In the genomic region with DNA sequence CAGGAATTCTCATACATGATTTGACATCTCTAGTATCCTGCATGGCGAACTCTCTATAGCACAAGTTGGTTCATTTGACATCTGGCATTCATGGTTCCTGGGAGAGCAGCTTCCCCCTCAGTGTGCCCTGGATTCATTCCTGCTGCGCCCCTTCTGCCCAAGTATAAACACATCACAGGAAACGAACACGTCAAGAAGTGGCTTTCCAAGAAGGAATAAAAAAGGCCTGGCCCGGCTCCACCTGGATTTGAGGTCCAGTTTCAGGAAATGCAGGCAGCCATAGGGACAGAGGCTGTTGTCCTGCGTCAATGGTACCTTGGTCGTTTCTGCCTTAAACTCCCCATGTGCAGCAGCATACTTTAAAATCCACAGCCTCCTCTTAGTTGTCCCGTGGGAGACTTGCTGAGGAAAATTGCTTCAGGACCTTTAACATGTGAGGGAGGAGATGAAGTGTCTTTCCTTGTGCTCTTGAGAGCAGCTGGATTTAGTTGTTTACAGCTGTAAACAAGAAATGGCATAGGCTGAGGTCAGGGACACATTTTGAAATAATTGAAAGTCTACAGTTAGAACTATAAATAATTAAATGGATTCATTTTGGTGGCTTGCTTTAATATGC, we compare ENCODE assay signal across 8 mouse cellular contexts.
DNase-seq lines count a peak whose midpoint lies in the region; ATAC-seq lines count a peak whose summit lies in the region.

No protein-coding gene starts in this region.

- H3K4me2 ChIP-seq in kidney, embryonic 15.5 days, result peak overlapping the region; percentile 62; the same call in 1 of the 2 replicates
- peak overlapping the region; percentile 2; the same call in 1 of the 2 replicates for H3K4me2 ChIP-seq in forebrain, embryonic 13.5 days

- H3K4me3 ChIP-seq in kidney, embryonic 15.5 days (replicated peaks), result no peak overlapping the region
- no peak overlapping the region for H3K4me3 ChIP-seq in embryonic facial prominence, embryonic 10.5 days
- no peak overlapping the region for H3K4me3 ChIP-seq in forebrain, embryonic 13.5 days

- WGBS in kidney, embryonic 15.5 days, result 42% methylated on average over 8 of the region's 8 CpGs
- WGBS in embryonic facial prominence, embryonic 10.5 days, result 24% methylated on average over 8 of the region's 8 CpGs
- WGBS in forebrain, embryonic 13.5 days, result 28% methylated on average over 8 of the region's 8 CpGs

- peaks cover 17% of the 10 kb centered on the region for H3K4me1 ChIP-seq in kidney, embryonic 15.5 days
- H3K4me1 ChIP-seq in embryonic facial prominence, embryonic 10.5 days, result peaks cover 22% of the 10 kb centered on the region
- peaks cover 29% of the 10 kb centered on the region for H3K4me1 ChIP-seq in forebrain, embryonic 13.5 days

- no peaks in the 10 kb centered on the region for H3K9me3 ChIP-seq in kidney, embryonic 15.5 days (replicated peaks)
- H3K9me3 ChIP-seq in embryonic facial prominence, embryonic 10.5 days, result no peaks in the 10 kb centered on the region
- H3K9me3 ChIP-seq in forebrain, embryonic 13.5 days (replicated peaks), result no peaks in the 10 kb centered on the region

- intact Hi-C loops in gastrocnemius, postnatal 14 days (cut with DNase I; ENCODE audit: low total_unique reads), result no loop called here

- H3K27ac ChIP-seq in kidney, embryonic 15.5 days, result no peak overlapping the region
- peak overlapping the region; percentile 76 for H3K27ac ChIP-seq in embryonic facial prominence, embryonic 10.5 days (replicated peaks)
- H3K27ac ChIP-seq in forebrain, embryonic 13.5 days, result peak overlapping the region; percentile 87

- ATAC-seq in kidney, embryonic 15.5 days (replicated peaks; ENCODE audit: low FRiP score), result no peak
- no peak for ATAC-seq in forebrain, embryonic 13.5 days

- no peaks in the 10 kb centered on the region for H3K36me3 ChIP-seq in kidney, embryonic 15.5 days
- H3K36me3 ChIP-seq in embryonic facial prominence, embryonic 10.5 days (replicated peaks), result no peaks in the 10 kb centered on the region
- no peaks in the 10 kb centered on the region for H3K36me3 ChIP-seq in forebrain, embryonic 13.5 days (ENCODE audit: poor library complexity, severe bottlenecking)

- H3K9ac ChIP-seq in kidney, embryonic 15.5 days, result no peak overlapping the region
- no peak overlapping the region for H3K9ac ChIP-seq in forebrain, embryonic 13.5 days

- no peak for DNase-seq in kidney, adult 8-10 months
- DNase-seq in embryonic facial prominence, embryonic 10.5 days (ENCODE audit: low spot score), result peak; percentile 32
- peak; percentile 4 to 31 for DNase-seq in lung, postnatal 4 days
- DNase-seq in thymus, postnatal 10 days (ENCODE audit: low spot score in 2 of 2), result no peak
- DNase-seq in frontal cortex, postnatal 10 days (ENCODE audit: low spot score in 2 of 2), result no peak
- DNase-seq in gastrocnemius, postnatal 14 days, result no peak

- no peaks in the 10 kb centered on the region for H3K27me3 ChIP-seq in kidney, embryonic 15.5 days
- no peaks in the 10 kb centered on the region for H3K27me3 ChIP-seq in embryonic facial prominence, embryonic 10.5 days (replicated peaks; ENCODE audit: low read depth, poor library complexity, severe bottlenecking)
- H3K27me3 ChIP-seq in forebrain, embryonic 13.5 days, result no peaks in the 10 kb centered on the region

Comparison
In these comparisons a context has a peak if more than half of its experiments do, and no peak if none do; other contexts are left out.
1. DNase-seq: peak in embryonic facial prominence, embryonic 10.5 days (single experiment) and lung, postnatal 4 days (2 of 2); none in kidney, adult 8-10 months (0 of 2), thymus, postnatal 10 days (0 of 2), frontal cortex, postnatal 10 days (0 of 2) and gastrocnemius, postnatal 14 days (single experiment).